Mouse (Mus musculus) forebrain, embryonic 15.5 days (tissue): ENCODE measurements around the gene Xcl1. TPM values are rescaled to one million over a fixed set of nuclear protein-coding genes. Genes with fewer than 3 reads are reported as not detected.
A peak's percentile ranks its signal among the peaks of the same experiment; 100 is the strongest.

Experiments used
- ATAC-seq: fragments of 200-750 bp; cut with Nextera tagmentation; replicated peaks from 2 replicates; pipeline ENCODE4 v1.8.0; 2017; ENCODE audit warnings: mild to moderate bottlenecking, moderate TSS enrichment, moderate library complexity
- H3K27ac ChIP-seq: fragments of 300-500 bp; sonication (generic); replicated peaks from 2 replicates; pipeline ENCODE4 v1.5.1; 2015; ENCODE audit warnings: mild to moderate bottlenecking, inconsistent platforms
- H3K27me3 ChIP-seq: fragments of 300-500 bp; sonication (generic); 2 replicates; pipeline ENCODE4 v1.6.1; 2015; ENCODE audit warnings: inconsistent platforms
- H3K36me3 ChIP-seq: fragments of 300-500 bp; sonication (generic); 2 replicates; pipeline ENCODE4 v1.6.1; 2015; ENCODE audit warnings: mild to moderate bottlenecking, inconsistent platforms
- H3K4me1 ChIP-seq: fragments of 300-500 bp; sonication (generic); 2 replicates; pipeline ENCODE4 v1.6.1; 2015; ENCODE audit warnings: inconsistent platforms
- H3K4me2 ChIP-seq: fragments of 300-500 bp; sonication (generic); replicated peaks from 2 replicates; pipeline ENCODE4 v1.6.1; 2015; ENCODE audit warnings: mild to moderate bottlenecking, inconsistent platforms
- H3K4me3 ChIP-seq: fragments of 300-500 bp; sonication (generic); 2 replicates; pipeline ENCODE4 v1.5.1; 2015; ENCODE audit warnings: mild to moderate bottlenecking, inconsistent platforms
- H3K9ac ChIP-seq: fragments of 300-500 bp; sonication (generic); replicated peaks from 2 replicates; pipeline ENCODE4 v1.6.1; 2015; ENCODE audit warnings: mild to moderate bottlenecking, inconsistent platforms
- H3K9me3 ChIP-seq: fragments of 300-500 bp; sonication (generic); 2 replicates; pipeline ENCODE4 v1.6.1; 2016; ENCODE audit warnings: inconsistent platforms
- WGBS: fragments of 180-500 bp; shearing (Covaris S2); methylation state at CpG from one replicate; pipeline ENCODE4 v1.1.7; 2015; ENCODE audit warnings: mixed read lengths; 5-methylcytosine and 5-hydroxymethylcytosine counted together
- polyA plus RNA-seq: library from polyadenylated mRNA; unstranded; fragments of >200 nt; fragmentation: Nextera tagmentation; extraction: Ambion mirVana; gene quantifications from 2 replicates; pipeline ENCODE4 v1.2.1, GENCODE M21; 2015

The Xcl1 gene
- polyA plus RNA-seq, 1 experiment from 2014 or later = not detected

- 0 out of 2 replicates have a peak, but pooled peaks have one; percentile 4 for ATAC-seq
- peak overlapping the region; percentile 88 for H3K9ac ChIP-seq
- H3K4me1 ChIP-seq = peaks cover 9% of the 10 kb centered on the region; the same call in 1 of the 2 replicates
- H3K27ac ChIP-seq = peak overlapping the region; percentile 89; the same call in 1 of the 2 replicates
- no peaks in the 10 kb centered on the region for H3K36me3 ChIP-seq
- peak overlapping the region; percentile 67 for H3K4me2 ChIP-seq
- no peaks in the 10 kb centered on the region for H3K27me3 ChIP-seq
- 38% methylated on average over 7 of the region's 7 CpGs for WGBS
- H3K9me3 ChIP-seq = no peaks in the 10 kb centered on the region
- peak overlapping the region; percentile 62 for H3K4me3 ChIP-seq
Measured at GRCm38 (mm10) chr1:164899506-164899905, 35.8 kb downstream of the Xcl1 start.

- peak overlapping the region; percentile 67 for H3K4me2 ChIP-seq
- no peaks in the 10 kb centered on the region for H3K27me3 ChIP-seq
- H3K4me3 ChIP-seq = peak overlapping the region; percentile 62
- H3K36me3 ChIP-seq = no peaks in the 10 kb centered on the region
- WGBS = under 1% methylated on average over 22 of the region's 22 CpGs
- peak; percentile 99 for ATAC-seq
- no peaks in the 10 kb centered on the region for H3K9me3 ChIP-seq
- peaks cover 9% of the 10 kb centered on the region; the same call in 1 of the 2 replicates for H3K4me1 ChIP-seq
- peak overlapping the region; percentile 89 for H3K27ac ChIP-seq
- H3K9ac ChIP-seq = peak overlapping the region; percentile 88
Measured at GRCm38 (mm10) chr1:164898846-164899351, 36.4 kb downstream of the Xcl1 start.

- no peak for ATAC-seq
- 33% methylated on average over 5 of the region's 5 CpGs for WGBS
Measured at GRCm38 (mm10) chr1:164897163-164897817, 38.0 kb downstream of the Xcl1 start.

GRCm38 (mm10) chr1:164896211-164897145 lies 38.8 kb downstream of the Xcl1 start:
- no peak overlapping the region for H3K27ac ChIP-seq
- WGBS = 62% methylated on average over 16 of the region's 16 CpGs

More at GRCm38 (mm10) chr1:164897163-164897817, 38.0 kb downstream of the Xcl1 start:
- no peak overlapping the region for H3K9ac ChIP-seq
- no peaks in the 10 kb centered on the region for H3K27me3 ChIP-seq
- H3K9me3 ChIP-seq = no peaks in the 10 kb centered on the region
- H3K4me3 ChIP-seq = no peak overlapping the region
- H3K27ac ChIP-seq = no peak overlapping the region
- H3K36me3 ChIP-seq = no peaks in the 10 kb centered on the region
- H3K4me1 ChIP-seq = peaks cover 9% of the 10 kb centered on the region; the same call in 1 of the 2 replicates
- H3K4me2 ChIP-seq = no peak overlapping the region

GRCm38 (mm10) chr1:164895806-164896205 lies 39.5 kb downstream of the Xcl1 start:
- no peaks in the 10 kb centered on the region for H3K9me3 ChIP-seq
- no peak overlapping the region for H3K27ac ChIP-seq
- H3K36me3 ChIP-seq = no peaks in the 10 kb centered on the region
- no peak overlapping the region for H3K4me2 ChIP-seq
- 62% methylated on average over 2 of the region's 2 CpGs for WGBS
- no peaks in the 10 kb centered on the region for H3K27me3 ChIP-seq
- peaks cover 9% of the 10 kb centered on the region; the same call in 1 of the 2 replicates for H3K4me1 ChIP-seq
- no peak overlapping the region for H3K4me3 ChIP-seq
- ATAC-seq = no peak
- no peak overlapping the region for H3K9ac ChIP-seq

More at GRCm38 (mm10) chr1:164896211-164897145, 38.8 kb downstream of the Xcl1 start:
- Histone ChIP-seq H3K4me1 (peaks cover 9% of the 10 kb centered on the region; the same call in 1 of the 2 replicates), H3K9ac (no peak overlapping the region), H3K27me3 (no peaks in the 10 kb centered on the region), H3K4me3 (no peak overlapping the region), H3K9me3 (no peaks in the 10 kb centered on the region), H3K36me3 (no peaks in the 10 kb centered on the region), H3K4me2 (no peak overlapping the region)
- ATAC-seq = no peak

- no peaks in the 10 kb centered on the region for H3K4me1 ChIP-seq
- no peaks in the 10 kb centered on the region for H3K36me3 ChIP-seq
- ATAC-seq = no peak
- no peaks in the 10 kb centered on the region for H3K9me3 ChIP-seq
- no peak overlapping the region for H3K4me2 ChIP-seq
- no peaks in the 10 kb centered on the region for H3K27me3 ChIP-seq
- no peak overlapping the region for H3K4me3 ChIP-seq
- H3K9ac ChIP-seq = no peak overlapping the region
- no peak overlapping the region for H3K27ac ChIP-seq
- WGBS = 80% methylated on average over 4 of the region's 4 CpGs
Measured at GRCm38 (mm10) chr1:164890366-164890765, 45.0 kb downstream of the Xcl1 start.

GRCm38 (mm10) chr1:164888563-164888962 lies 46.8 kb downstream of the Xcl1 start:
- no peak overlapping the region for H3K4me3 ChIP-seq
- no peak overlapping the region for H3K4me2 ChIP-seq
- no peak overlapping the region for H3K27ac ChIP-seq
- no peak for ATAC-seq
- H3K9me3 ChIP-seq = no peaks in the 10 kb centered on the region
- H3K27me3 ChIP-seq = no peaks in the 10 kb centered on the region
- H3K36me3 ChIP-seq = no peaks in the 10 kb centered on the region
- WGBS = 68% methylated on average over 6 of the region's 6 CpGs
- no peak overlapping the region for H3K9ac ChIP-seq
- H3K4me1 ChIP-seq = no peaks in the 10 kb centered on the region

- Histone ChIP-seq H3K4me1 (no peaks in the 10 kb centered on the region), H3K36me3 (no peaks in the 10 kb centered on the region), H3K4me2 (no peak overlapping the region), H3K27ac (no peak overlapping the region), H3K27me3 (no peaks in the 10 kb centered on the region), H3K4me3 (no peak overlapping the region), H3K9me3 (no peaks in the 10 kb centered on the region), H3K9ac (no peak overlapping the region)
- no peak for ATAC-seq
- WGBS = 84% methylated on average over 2 of the region's 2 CpGs
Measured at GRCm38 (mm10) chr1:164887775-164888174, 47.6 kb downstream of the Xcl1 start.

GRCm38 (mm10) chr1:164881891-164882290 lies 53.4 kb downstream of the Xcl1 start:
- no peak for ATAC-seq
- 87% methylated on average over 3 of the region's 3 CpGs for WGBS
- H3K9me3 ChIP-seq = no peaks in the 10 kb centered on the region

More at GRCm38 (mm10) chr1:164881891-164882290, 53.4 kb downstream of the Xcl1 start:
- Histone ChIP-seq H3K4me3 (no peak overlapping the region), H3K9ac (no peak overlapping the region), H3K27me3 (no peaks in the 10 kb centered on the region), H3K4me2 (no peak overlapping the region), H3K36me3 (no peaks in the 10 kb centered on the region), H3K27ac (no peak overlapping the region), H3K4me1 (no peaks in the 10 kb centered on the region)
